10 mouse cellular contexts compared by ENCODE assay signal in the genomic region with DNA sequence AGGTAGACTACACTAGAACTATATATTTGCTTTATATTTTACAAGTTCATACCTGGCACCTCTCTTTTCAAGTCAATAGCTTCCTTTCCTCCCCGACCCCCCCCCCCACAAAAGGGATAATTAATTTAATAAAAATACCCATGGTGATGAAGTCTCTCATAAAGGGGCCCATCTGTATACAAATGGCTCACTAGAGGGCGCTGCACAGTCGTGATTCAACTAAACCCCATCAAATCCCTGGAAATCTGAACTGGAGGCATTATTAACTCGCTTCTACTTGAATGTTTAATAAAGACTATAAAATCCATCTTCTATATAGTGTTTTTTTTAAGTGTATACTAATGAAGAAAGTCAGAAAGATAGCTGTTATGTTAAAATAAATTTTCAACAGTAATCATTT. TPM values are rescaled to one million over a fixed set of nuclear protein-coding genes. Genes with fewer than 3 reads are reported as not detected.
A peak's percentile ranks its signal among the peaks of the same experiment; 100 is the strongest.
DNase-seq lines count a peak whose midpoint lies in the region; ATAC-seq and TF ChIP-seq lines count a peak whose summit lies in the region.
"Had no signal": no experiment of that assay in that cellular context is flagged by ENCODE, and none has a peak within 500 bp of the region (broad histone marks: within the 10 kb centered on the region; RNA-seq: fewer than 3 reads in every experiment).

No protein-coding gene starts in this region.

- H3K4me2 ChIP-seq in forebrain, embryonic 14.5 days (ENCODE audit: low read length), result no peak overlapping the region
- no peak overlapping the region for H3K4me2 ChIP-seq in forebrain, embryonic 15.5 days (replicated peaks)
- H3K4me2 ChIP-seq: hindbrain, embryonic 15.5 days had no signal

- no peak for TF ChIP-seq CTCF in thymus, adult 2 months (IDR thresholded peaks at IDR 0.05; ENCODE audit: borderline replicate concordance, control insufficient read depth, extremely low read depth, insufficient read depth, low read length, poor library complexity)

- H3K4me1 ChIP-seq in forebrain, embryonic 14.5 days (ENCODE audit: control insufficient read depth, insufficient read depth, low read length), result no peaks in the 10 kb centered on the region
- no peaks in the 10 kb centered on the region for H3K4me1 ChIP-seq in forebrain, embryonic 15.5 days
- no peaks in the 10 kb centered on the region for H3K4me1 ChIP-seq in thymus, adult 2 months (replicated peaks; ENCODE audit: control insufficient read depth, insufficient read depth, low read length)
- H3K4me1 ChIP-seq: hindbrain, embryonic 15.5 days had no signal

- no peaks in the 10 kb centered on the region for H3K36me3 ChIP-seq in forebrain, embryonic 14.5 days (ENCODE audit: control insufficient read depth, insufficient read depth, low read length)
- H3K36me3 ChIP-seq in forebrain, embryonic 15.5 days, result no peaks in the 10 kb centered on the region
- H3K36me3 ChIP-seq in thymus, adult 2 months (ENCODE audit: control insufficient read depth, insufficient read depth, low read length), result no peaks in the 10 kb centered on the region
- H3K36me3 ChIP-seq: hindbrain, embryonic 15.5 days had no signal

- 9% methylated on average over 4 of the region's 4 CpGs for WGBS in forebrain, embryonic 14.5 days
- 7% methylated on average over 4 of the region's 4 CpGs for WGBS in forebrain, embryonic 15.5 days
- WGBS in thymus, adult 2 months, result 14% methylated on average over 4 of the region's 4 CpGs

- ATAC-seq in forebrain, embryonic 14.5 days, result no peak
- ATAC-seq in forebrain, embryonic 15.5 days (replicated peaks), result no peak
- 0 out of 2 replicates have a peak, but pooled peaks have one; percentile 45 for ATAC-seq in common myeloid progenitor, adult 5-6 weeks (replicated peaks; ENCODE audit: low read depth, poor library complexity, severe bottlenecking)
- ATAC-seq in granulocyte monocyte progenitor cell, adult 5-6 weeks (replicated peaks; ENCODE audit: poor library complexity, severe bottlenecking), result no peak; the same call in 1 of the 2 replicates

- H3K4me3 ChIP-seq in forebrain, embryonic 14.5 days (ENCODE audit: low read depth, low read length), result no peak overlapping the region
- H3K4me3 ChIP-seq in forebrain, embryonic 15.5 days, result no peak overlapping the region
- H3K4me3 ChIP-seq in thymus, adult 2 months (ENCODE audit: control insufficient read depth, insufficient read depth, low read length), result no peak overlapping the region
- H3K4me3 ChIP-seq: hindbrain, embryonic 15.5 days had no signal

- TF ChIP-seq POLR2A in thymus, adult 2 months (IDR thresholded peaks at IDR 0.05; ENCODE audit: control insufficient read depth, extremely low read depth, insufficient read depth, low read length, poor library complexity), result no peak

- no peaks in the 10 kb centered on the region for H3K27me3 ChIP-seq in forebrain, embryonic 14.5 days (replicated peaks; ENCODE audit: control insufficient read depth, insufficient read depth, low read length)
- no peaks in the 10 kb centered on the region for H3K27me3 ChIP-seq in forebrain, embryonic 15.5 days
- no peaks in the 10 kb centered on the region for H3K27me3 ChIP-seq in thymus, adult 2 months (ENCODE audit: control insufficient read depth, insufficient read depth, low read length)
- H3K27me3 ChIP-seq: hindbrain, embryonic 15.5 days had no signal

- no peak overlapping the region for H3K9ac ChIP-seq in forebrain, embryonic 14.5 days (ENCODE audit: low read length)
- H3K9ac ChIP-seq in forebrain, embryonic 15.5 days (replicated peaks), result no peak overlapping the region
- H3K9ac ChIP-seq: hindbrain, embryonic 15.5 days had no signal

- DNase-seq in forebrain, embryonic 14.5 days (ENCODE audit: low spot score), result peak; percentile 83
- peak; percentile 12 for DNase-seq in thymus, postnatal 14 days
- DNase-seq in thymus, adult 2 months, result no peak
- peak; percentile 42 for DNase-seq in induced T-regulatory cell, adult 2 months (ENCODE audit: low read depth)
- DNase-seq in lung, postnatal 25 days (ENCODE audit: low spot score), result peak; percentile 27

- no peaks in the 10 kb centered on the region for H3K9me3 ChIP-seq in forebrain, embryonic 14.5 days (replicated peaks; ENCODE audit: control insufficient read depth, low read length)
- no peaks in the 10 kb centered on the region for H3K9me3 ChIP-seq in forebrain, embryonic 15.5 days
- H3K9me3 ChIP-seq: hindbrain, embryonic 15.5 days had no signal

- no peak overlapping the region for H3K27ac ChIP-seq in forebrain, embryonic 14.5 days (ENCODE audit: low read depth, low read length)
- no peak overlapping the region for H3K27ac ChIP-seq in forebrain, embryonic 15.5 days (replicated peaks)
- no peak overlapping the region for H3K27ac ChIP-seq in thymus, adult 2 months (ENCODE audit: control insufficient read depth, insufficient read depth, low read length)
- H3K27ac ChIP-seq: hindbrain, embryonic 15.5 days had no signal

RNA-seq across cellular contexts. Expression of a gene that starts 30.7 kb away (rescaled TPM):
- polyA plus RNA-seq in forebrain, embryonic 14.5 days (2014; fragmentation: Nextera tagmentation; extraction: Ambion mirVana), result 12.2 and 15.9 TPM in 2 replicates
- polyA plus RNA-seq in forebrain, embryonic 15.5 days (2015; fragmentation: Nextera tagmentation; extraction: Ambion mirVana), result 13.6 and 16.6 TPM in 2 replicates
- polyA plus RNA-seq in thymus, adult 2 months (2012; rRNA removed), result 1.3 and 1.4 TPM in 2 replicates
- total RNA-seq in common myeloid progenitor, adult 5-6 weeks (2017), result 5.3 and 6.9 TPM in 2 replicates
- total RNA-seq in granulocyte monocyte progenitor cell, adult 5-6 weeks (2014; fragmentation: Nextera tagmentation), result 4.0 and 5.3 TPM in 2 replicates
- 4.6 and 5.5 TPM in 2 replicates for total RNA-seq in granulocyte monocyte progenitor cell, adult 5-6 weeks (2017)

RNA-seq across cellular contexts. Expression of a gene that starts 40.6 kb away (rescaled TPM):
- 2.6 and 2.8 TPM in 2 replicates for polyA plus RNA-seq in forebrain, embryonic 14.5 days (2014; fragmentation: Nextera tagmentation; extraction: Ambion mirVana)
- 2.1 and 3.0 TPM in 2 replicates for polyA plus RNA-seq in forebrain, embryonic 15.5 days (2015; fragmentation: Nextera tagmentation; extraction: Ambion mirVana)
- polyA plus RNA-seq in thymus, adult 2 months (2012; rRNA removed), result 1.2 and 1.5 TPM in 2 replicates
- not detected in 2 replicates for total RNA-seq in common myeloid progenitor, adult 5-6 weeks (2017)
- not detected in 2 replicates for total RNA-seq in granulocyte monocyte progenitor cell, adult 5-6 weeks (2014; fragmentation: Nextera tagmentation)
- total RNA-seq in granulocyte monocyte progenitor cell, adult 5-6 weeks (2017), result not detected in 2 replicates
- total RNA-seq: neutrophil, adult 5-6 weeks had no signal
